Mouse (Mus musculus): ENCODE data around the gene Prox1.

Gene Prox1

DNA sequence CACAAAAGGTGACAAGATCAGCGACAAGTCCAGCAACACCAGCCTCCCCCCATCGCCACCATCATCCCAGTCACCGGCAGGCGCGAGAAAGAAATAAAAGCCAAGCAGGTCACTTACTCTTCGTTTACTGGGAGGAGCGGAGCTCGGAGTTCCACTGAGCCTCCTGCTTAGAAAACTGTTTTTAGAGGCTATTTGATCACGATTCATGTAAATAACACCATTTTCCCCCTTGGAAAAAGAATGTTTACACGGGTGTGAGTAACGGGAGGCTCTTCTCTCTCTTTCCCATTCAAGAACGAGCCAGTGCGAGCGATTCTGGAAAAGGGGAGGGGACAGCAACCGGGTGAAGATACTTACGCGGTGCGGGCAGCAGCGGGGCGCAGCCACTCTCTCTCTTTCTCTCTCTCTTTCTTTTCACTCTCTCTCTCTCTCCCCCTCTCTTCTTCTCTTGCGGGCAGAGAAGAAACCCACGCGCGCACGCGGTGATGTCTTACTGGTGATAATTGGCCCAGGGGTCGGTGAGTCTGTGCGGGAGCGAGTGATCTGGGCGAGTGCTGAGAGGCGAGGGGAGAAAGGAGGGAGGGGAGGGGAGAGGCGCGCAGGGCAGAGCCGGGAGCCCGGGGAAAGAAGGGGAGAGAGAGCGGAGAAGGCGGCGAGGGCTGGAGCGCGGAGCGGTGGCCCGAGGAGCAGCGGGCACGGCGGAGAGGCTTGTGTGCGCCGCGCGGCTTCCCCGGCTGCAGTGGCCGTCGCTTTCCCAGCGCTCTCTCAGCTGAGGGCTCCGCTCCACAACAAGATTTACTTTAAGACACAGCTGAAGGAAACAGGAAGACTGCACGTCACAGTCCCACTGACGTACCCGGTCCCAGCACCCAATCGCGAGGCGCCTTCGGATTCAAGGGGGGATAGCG lies at the start of gene Prox1:
TSS of gene Prox1 (minus strand) at position 804 of the 908 bp plus-strand sequence.
- DNase-seq (ENCODE audit: low read depth, low spot score), result no peak

DNA sequence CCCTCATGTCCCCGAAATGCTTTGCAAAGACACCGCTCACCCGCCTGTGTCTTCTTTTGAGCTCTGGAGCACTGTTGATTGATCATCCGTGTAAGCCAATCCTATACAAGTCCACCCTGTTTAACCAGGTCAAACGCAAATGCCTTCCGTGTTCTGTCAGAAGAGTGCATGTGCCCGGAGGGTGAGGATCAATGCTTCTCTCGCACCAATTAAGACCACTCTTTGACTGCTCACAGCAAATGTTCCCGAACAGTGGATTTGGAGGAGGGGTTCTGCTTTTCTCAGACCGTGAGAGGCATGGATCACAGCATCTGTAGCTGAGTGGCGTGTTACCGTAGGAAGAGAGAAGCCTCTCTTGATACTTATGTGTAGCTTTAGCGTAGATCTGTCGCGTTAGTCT lies 46.1 kb upstream of the Prox1 start:
- DNase-seq (ENCODE audit: low read depth, low spot score), result no peak

DNA sequence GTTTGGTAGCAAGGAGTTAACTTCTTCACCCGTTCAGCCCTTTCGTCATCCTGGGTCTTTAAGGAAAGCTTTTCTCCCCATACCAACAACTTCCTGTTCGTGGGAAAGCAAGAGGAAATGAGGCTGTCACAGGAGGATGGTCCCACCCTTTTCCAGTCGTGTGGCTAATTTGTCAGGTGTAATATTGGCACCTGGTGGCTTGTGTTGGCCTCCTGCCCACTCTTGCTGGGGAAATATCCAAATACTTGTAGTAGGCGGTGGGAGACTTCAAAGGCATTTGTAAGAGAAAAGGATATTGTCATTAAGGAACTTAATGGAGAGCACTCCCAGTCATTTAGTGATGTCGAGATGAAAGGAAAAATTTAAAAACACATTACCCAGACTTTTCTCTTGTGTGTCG lies 44.1 kb upstream of the Prox1 start:
- no peak for DNase-seq (ENCODE audit: low read depth, low spot score)

DNA sequence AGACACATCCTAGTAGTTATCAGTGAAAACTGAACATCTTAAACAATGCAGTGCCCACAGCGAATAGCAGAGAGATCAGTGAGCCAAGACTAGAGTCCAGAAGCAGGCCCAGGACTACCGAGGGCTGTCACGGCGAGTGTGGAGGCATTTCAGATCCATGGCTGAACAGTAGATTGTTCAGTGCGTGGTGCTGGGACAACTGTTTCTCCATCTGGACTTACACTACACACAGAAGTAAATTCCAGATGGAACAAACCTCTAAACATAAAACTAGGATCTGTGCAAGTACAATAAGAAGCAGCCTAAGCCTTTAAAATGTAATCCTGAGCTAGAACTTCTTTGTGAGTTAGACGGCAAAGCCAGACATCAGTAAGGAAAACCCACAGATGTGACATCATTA lies 42.7 kb upstream of the Prox1 start:
- DNase-seq (ENCODE audit: low read depth, low spot score), result no peak

- no peak for DNase-seq (ENCODE audit: low read depth, low spot score)
Measured at GRCm38 (mm10) chr1:190207246-190207645, 36.7 kb upstream of the Prox1 start.

DNA sequence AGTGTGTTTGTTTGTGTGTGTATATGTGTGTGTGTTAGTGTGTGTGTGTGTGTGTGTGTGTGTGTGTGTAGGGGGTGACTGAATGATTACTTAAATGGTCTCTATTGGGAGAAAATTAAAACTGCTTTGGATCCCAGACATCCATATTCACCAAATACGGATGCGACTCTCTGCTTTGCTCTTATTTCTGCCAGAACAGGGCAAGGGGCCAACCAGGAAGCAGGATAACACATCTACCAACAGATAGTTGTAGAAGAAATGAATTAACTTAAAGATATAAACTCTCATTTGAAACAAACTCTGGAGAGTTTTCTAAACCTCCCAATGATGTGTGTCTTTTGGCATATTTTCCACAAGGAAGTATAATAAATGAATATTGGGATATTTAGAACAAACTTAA lies 35.2 kb upstream of the Prox1 start:
- no peak for DNase-seq (ENCODE audit: low read depth, low spot score)

- DNase-seq (ENCODE audit: low read depth, low spot score), result no peak
Measured at GRCm38 (mm10) chr1:190204378-190205070, 34.0 kb upstream of the Prox1 start.

GRCm38 (mm10) chr1:190201696-190202095 lies 31.2 kb upstream of the Prox1 start:
- no peak for DNase-seq (ENCODE audit: low read depth, low spot score)

- no peak for DNase-seq (ENCODE audit: low read depth, low spot score)
Measured at GRCm38 (mm10) chr1:190200996-190201395, 30.5 kb upstream of the Prox1 start.

DNA sequence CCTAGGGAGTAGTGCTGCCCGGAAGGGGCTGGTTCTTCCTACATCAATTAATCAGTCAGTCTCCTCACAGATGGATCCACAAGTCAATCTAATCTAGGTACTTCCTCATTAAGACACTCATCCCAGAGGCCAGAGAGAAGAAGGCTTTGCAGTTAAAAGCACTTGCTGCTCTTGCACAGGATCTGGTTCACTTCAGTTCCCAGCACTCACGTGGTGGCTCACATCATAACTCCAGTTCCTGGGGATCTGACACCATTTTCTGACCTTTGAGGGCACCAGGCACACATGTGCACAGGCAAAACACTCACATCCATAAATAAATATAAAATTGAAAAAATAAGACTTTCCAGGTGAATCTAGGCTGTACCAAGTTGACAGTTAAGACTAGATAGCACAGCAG lies 27.7 kb upstream of the Prox1 start:
- DNase-seq (ENCODE audit: low read depth, low spot score), result no peak

GRCm38 (mm10) chr1:190192011-190192410 lies 21.5 kb upstream of the Prox1 start:
- no peak for DNase-seq (ENCODE audit: low read depth, low spot score)

DNA sequence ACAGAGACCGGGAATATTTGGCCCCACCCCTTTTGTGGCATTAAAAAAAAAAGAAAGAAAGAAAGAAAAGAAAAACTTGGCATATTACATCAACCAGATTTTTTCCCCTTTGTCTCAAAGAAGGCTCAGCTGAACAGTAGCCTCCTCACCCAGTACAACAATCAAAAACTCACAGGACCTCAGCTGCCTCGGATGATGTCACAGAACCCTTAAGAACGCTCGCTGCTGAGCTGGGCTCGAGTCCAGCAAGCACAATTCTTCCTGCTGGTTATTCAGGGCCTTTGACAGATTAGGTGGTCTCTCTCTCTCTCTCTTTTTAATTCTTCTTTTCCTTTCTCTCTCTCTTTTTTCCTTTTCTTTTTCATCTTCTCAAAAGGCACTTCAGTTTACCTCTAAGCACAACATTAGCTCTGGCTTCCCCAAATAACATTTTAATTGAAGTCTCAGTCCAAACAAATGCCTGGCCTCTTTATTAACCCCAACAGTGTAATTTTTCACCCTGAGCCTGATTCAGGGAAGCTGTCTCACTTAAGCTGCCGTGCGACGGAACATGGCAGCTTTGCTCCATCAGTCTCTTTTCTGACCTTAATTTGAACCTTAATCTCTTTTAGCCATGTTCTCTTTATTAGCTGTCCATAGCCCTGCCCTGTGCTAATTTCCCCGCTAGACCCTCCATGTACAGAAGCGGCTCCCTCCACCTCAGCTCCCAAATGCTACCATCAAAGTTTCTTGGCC lies 19.9 kb upstream of the Prox1 start:
- DNase-seq (ENCODE audit: low read depth, low spot score), result no peak

DNA sequence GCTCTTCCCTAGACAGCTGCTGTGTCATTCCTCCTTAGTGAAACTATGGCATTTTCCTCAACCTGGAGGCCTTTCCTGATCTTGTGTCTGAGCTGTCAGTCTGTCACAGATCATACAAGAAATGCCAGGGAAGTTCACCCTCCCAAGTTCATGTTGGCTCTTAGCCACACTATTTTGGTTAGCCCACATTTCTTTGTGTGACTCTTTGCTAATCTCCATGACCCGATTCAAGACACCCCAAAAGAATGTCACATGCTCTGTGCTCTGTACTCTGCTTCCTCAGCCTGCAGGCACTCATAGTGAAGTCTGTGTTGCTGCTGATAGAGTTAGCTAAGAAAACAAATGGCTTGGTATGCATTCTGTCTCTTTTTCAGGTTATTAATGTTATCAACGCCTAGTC lies 18.6 kb upstream of the Prox1 start:
- DNase-seq (ENCODE audit: low read depth, low spot score), result no peak

- no peak for DNase-seq (ENCODE audit: low read depth, low spot score)
Measured at GRCm38 (mm10) chr1:190186336-190186735, 15.8 kb upstream of the Prox1 start.

DNA sequence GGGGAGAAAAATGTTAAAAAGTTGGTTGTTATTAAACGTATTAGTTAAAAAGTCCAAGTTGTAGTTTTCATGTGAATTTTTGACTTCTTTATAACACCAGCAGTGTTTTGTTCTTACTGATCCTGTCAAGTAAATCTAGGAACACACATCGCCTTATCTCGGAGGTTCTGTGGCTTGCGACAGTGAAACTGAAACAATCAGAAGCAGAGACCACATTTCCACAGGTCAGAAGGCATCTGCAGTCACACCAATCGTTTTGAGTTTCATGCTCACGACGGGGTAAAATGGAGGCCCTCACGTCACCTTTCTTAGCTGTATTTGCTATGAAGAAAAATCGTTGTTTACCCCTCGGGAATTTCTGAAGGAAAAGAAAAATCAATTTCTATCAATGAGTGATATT lies 14.8 kb upstream of the Prox1 start:
- no peak for DNase-seq (ENCODE audit: low read depth, low spot score)

DNA sequence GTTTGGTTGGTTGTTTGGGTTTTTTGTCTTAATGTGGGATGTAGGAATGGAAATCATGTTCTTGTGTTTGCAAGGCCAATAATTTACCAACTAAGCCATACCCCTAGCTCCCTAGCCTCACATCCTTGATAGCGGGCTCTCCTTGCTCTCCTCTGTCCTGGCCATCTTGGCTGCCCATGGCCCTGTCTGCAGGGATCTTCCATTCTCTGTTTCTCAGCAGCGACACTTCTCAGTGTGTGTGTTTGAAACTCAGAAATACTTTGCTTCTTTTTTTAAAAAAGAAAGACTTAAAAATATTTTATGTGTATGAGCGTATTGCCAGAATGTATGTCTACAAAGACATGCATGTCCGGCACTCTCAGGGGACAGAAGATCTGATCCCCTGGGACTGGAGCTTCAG lies 13.1 kb upstream of the Prox1 start:
- no peak for DNase-seq (ENCODE audit: low read depth, low spot score)

DNA sequence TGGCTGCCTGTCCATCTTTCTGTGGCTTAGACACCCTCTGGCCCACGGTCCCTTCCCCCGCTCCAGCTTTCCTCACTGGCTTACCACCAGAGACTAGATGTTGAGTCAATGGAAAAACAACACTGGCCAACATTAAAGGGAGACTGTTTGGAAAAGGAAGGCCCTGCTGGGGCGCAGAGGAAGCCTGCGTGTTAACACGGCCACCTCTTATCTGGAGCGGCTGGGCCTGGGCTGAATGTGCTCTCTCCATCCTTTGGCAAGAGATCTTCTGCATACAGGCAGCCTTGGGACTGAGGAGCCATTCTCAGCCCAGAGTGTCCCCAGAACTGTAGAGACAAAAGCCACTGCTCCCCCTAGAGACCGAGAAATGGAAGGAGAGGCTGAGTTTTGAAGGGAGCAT lies 11.3 kb upstream of the Prox1 start:
- DNase-seq (ENCODE audit: low read depth, low spot score), result no peak

DNA sequence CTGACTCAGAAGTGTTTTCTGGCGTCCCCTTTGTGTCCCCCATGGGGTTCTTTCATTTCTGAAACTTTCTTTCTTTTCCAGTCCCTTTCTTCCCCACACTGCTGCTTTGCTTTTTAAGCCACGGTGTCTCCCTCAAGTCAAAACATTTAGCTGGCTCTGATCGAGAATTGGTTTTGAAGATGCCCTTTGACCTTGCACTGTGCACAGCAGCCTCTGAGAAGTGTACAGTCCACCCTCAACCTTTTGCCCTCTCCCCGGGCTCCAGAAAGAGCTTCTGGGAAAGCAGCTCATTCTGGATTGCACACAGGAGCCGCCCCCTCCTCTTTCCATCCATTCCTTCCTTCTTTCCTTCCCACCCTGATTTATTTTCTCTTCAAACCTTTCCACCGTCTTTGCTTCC lies 10.3 kb upstream of the Prox1 start:
- DNase-seq (ENCODE audit: low read depth, low spot score), result no peak

- DNase-seq (ENCODE audit: low read depth, low spot score), result no peak
Measured at GRCm38 (mm10) chr1:190176961-190177360, 6.4 kb upstream of the Prox1 start.

DNA sequence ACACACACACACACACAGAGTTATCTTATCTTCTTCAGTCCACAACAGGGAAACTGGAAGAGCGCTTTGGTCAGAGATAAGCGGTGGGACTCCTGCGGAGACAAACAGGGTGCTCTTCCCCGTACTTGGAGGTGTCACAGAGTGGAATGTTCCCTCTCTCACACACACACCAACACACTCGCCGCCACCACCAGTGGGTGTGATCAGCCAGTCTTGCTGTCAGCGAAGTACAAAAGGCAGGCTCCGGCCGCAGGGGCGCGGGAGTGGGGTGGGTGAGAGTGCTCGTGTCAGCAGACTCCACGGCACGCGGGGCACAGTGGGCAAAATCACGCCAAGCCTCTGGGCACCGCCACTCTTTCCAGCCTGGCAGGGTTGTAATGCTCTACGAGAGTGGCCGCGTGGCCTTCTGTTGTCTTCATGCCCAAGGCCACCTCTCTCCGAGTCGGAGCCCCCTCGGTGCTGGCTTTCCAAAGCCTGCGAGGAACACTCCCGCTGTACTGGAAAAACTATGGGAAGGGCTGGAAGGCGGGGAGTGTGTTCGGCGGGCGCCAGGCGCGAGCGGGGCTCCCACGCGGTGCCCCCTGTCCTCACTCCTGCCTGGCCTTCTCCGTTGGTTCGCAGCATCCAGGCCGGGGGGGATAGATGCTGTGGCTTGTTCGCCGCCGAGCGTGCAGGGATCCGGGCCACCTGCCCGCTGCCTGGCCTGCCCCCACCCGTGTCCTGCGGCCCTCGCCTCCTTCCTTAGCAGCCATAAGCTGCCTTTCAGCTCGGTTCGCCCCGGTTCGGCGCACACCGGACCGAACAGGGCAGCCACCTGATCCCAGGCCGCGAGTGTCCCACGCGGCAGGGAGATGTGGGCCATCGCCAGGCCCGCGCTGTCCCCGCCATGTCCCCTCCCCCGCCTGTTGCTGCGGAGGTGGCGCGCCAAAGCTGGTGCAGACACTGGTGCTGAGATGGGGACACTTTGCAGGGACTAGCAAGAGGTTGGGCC lies 4.5 kb upstream of the Prox1 start:
- DNase-seq (ENCODE audit: low read depth, low spot score), result no peak

DNA sequence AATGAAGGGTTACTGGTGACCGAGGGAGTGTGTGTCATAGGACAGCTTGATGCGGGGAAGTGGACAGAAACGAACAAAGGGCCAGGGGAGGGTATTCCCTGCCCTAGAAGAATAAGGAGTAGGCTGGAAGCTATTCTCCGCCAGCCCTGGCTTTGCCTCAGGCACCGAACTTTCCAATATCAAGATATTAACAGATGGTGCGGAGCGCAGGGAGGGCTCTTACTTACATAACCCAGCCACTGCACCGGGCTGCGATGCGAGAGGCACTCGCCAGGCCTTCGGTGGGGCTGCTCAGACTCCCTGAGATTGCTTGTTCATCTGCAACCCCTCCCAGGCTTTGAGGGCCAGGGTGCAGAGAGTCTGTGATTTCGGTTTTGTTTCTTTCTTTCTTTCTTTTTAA lies 3.7 kb upstream of the Prox1 start:
- no peak for DNase-seq (ENCODE audit: low read depth, low spot score)
